Mouse (Mus musculus) frontal cortex, postnatal 14 days (tissue): ENCODE results near the gene Rnf214.
A peak's percentile ranks its signal among the peaks of the same experiment; 100 is the strongest.

Experiments
- DNase-seq, 2 experiments: peaks; one replicate each; pipeline ENCODE4 v3.0.0; 2022; ENCODE audit warnings: low spot score in 2 of 2

Gene Rnf214

GRCm38 (mm10) chr9:45906355-45907077 lies at the start of gene Rnf214, which contains the start of gene Pcsk7:
Rnf214 (minus strand) TSS chr9:45906911.
Pcsk7 (plus strand) TSS chr9:45906497.
- peak; percentile 76 to 83 for DNase-seq

GRCm38 (mm10) chr9:45955107-45955963 lies 48.6 kb upstream of the Rnf214 start, which contains the start of gene Sidt2:
Sidt2 (minus strand) TSS chr9:45955258.
- DNase-seq: peak; percentile 73 to 88

- DNase-seq: peak; percentile 39 to 50
Observed at GRCm38 (mm10) chr9:45954294-45955106, 47.8 kb upstream of the Rnf214 start.

- DNase-seq: no peak
Observed at GRCm38 (mm10) chr9:45953511-45954293, 47.0 kb upstream of the Rnf214 start.

DNA sequence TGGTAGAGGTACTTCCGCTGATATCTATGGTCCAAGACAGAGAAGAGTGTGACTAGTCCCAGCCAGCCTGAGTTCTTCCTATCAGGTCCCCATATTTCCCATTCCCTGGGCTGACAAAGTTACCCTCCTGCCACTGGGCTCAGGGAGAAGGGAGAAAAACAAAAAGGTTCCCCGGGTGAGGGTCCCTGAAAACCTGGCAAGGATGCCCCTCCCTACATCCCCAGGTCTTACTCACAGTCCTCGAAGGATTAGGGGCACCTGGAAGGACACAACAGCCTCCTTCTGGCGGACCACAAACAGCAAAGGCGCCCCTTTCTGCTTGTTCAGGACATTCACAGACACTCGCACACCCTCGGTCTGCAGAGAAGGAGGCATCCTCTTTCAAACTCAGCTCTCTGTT lies 46.2 kb upstream of the Rnf214 start:
- no peak for DNase-seq

- DNase-seq: no peak
Observed at GRCm38 (mm10) chr9:45952057-45952456, 45.3 kb upstream of the Rnf214 start.

GRCm38 (mm10) chr9:45946872-45947183 lies 40.1 kb upstream of the Rnf214 start:
- no peak for DNase-seq

- no peak for DNase-seq
Observed at GRCm38 (mm10) chr9:45946182-45946871, 39.6 kb upstream of the Rnf214 start.

GRCm38 (mm10) chr9:45945721-45946120 lies 39.0 kb upstream of the Rnf214 start:
- no peak for DNase-seq

DNA sequence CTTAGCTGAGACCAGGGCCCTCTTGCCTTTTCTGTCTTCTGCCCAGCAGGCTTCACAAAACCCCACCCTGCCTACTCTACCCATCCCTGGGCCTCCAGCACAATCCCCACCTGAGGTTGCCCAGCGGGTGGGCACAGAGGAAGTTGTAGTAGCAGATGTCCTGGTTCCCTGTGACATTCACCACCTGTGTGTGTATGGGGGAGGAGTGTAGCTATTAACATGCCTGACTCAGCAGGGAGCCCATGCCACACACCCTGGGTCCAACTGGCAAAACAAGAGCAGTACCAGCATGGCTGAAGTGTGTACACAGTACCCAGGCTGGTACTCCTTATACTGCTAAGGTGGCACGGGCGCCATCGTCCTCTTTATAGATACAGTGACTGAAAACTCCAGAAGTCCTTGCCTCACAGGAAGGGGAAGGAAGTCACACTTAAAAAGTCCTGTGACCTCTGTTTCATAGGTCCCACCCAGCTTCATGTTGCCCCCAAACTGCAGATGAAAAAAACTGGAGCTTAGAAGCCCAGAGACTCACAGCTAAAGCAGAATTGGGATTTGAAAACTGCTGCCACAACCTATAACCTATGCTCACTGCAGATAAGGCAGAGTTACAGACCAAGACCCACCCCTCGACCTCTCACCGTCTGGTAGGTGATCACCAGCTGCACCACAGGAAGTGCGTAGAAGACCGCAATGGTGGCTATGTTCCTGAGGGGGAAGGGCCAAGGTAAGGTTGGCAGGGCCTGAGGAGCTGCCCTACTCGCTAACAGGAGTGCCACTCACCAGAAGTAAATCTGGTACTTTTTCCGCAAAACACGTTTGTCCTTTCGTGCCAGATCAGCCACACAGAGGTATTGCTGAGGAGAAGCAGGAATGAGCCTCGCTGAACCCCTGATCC lies 38.0 kb upstream of the Rnf214 start:
- DNase-seq: no peak

- no peak for DNase-seq
Observed at GRCm38 (mm10) chr9:45943628-45944505, 37.2 kb upstream of the Rnf214 start.

DNA sequence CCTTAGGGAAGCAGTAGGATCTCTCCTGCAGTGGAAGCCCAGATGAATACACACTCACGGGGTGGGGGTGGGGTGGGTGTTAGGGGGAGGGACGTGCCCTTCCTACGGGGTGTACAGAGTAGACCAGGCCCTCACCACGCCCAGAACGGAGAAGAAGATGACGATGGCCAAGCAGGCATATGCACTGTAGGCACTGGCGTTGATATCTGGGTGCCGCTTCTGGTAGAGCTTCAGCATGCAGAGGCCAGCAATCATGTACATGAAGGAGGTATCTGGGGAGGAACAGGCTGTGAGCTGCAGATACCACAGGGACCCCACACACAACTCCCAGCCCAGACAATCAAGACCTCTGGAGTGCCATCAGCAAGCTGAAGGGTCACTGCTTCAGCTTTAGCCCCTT lies 36.2 kb upstream of the Rnf214 start:
- no peak for DNase-seq

GRCm38 (mm10) chr9:45942464-45942863 lies 35.8 kb upstream of the Rnf214 start:
- DNase-seq: no peak

- DNase-seq: no peak
Observed at GRCm38 (mm10) chr9:45941329-45941888, 34.7 kb upstream of the Rnf214 start.

DNA sequence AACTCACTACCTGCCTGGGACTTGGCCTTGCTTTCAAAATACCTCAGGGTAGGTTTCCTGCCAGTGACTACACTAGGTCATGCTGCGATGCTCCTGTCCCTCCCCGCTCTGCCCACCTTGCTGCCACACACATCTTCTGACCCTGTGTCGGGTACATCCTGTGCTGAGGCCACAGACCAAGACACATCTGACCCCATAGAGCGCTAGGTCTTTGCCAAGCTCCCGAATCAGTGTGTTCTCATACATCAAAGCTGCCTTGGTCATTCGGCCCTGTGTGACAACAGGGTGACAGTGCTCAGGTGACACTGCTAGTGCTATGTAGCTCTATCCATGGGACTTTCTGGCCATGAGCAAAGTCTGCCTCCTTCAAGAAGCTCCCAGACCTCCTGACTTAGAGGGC lies 33.1 kb upstream of the Rnf214 start:
- no peak for DNase-seq

DNA sequence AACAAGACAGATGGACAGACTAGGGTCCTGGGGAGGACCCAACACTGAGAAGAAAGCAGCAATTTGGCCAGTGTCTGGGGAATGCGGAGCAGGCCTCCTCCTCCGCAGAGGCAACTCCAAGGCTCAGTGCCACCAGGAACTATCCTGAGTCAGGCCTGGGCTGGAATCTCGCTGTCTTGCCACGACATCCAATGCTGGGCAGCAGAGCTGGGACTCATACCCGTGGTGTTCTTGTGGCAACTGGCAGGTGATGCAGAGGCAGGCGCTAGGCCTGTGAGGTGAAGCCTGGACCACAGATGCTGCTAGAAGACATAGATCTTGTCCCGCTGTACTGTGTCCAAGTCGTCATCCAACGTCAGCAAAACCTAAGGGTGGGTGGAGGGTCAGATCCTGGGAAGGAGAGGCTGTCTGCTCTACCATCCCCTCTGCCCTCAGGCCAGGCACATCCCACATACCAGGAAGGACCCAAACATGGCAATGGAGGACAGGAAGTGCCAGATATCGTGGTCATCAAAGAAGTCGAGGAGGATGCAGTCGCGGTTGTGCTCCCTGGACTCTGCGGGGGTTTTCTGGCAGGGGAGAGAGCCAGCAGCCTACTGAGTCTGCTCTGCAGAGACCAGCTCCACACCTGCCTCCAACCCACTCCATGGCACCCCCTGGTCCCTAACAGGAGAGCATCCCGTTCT lies 32.4 kb upstream of the Rnf214 start:
- no peak for DNase-seq

- no peak for DNase-seq
Observed at GRCm38 (mm10) chr9:45938088-45938487, 31.4 kb upstream of the Rnf214 start.

- DNase-seq: peak in 1 of 2 experiments; percentile 49
Observed at GRCm38 (mm10) chr9:45936883-45937282, 30.2 kb upstream of the Rnf214 start.
